ENCODE assay signal across 8 mouse cellular contexts in the genomic region with DNA sequence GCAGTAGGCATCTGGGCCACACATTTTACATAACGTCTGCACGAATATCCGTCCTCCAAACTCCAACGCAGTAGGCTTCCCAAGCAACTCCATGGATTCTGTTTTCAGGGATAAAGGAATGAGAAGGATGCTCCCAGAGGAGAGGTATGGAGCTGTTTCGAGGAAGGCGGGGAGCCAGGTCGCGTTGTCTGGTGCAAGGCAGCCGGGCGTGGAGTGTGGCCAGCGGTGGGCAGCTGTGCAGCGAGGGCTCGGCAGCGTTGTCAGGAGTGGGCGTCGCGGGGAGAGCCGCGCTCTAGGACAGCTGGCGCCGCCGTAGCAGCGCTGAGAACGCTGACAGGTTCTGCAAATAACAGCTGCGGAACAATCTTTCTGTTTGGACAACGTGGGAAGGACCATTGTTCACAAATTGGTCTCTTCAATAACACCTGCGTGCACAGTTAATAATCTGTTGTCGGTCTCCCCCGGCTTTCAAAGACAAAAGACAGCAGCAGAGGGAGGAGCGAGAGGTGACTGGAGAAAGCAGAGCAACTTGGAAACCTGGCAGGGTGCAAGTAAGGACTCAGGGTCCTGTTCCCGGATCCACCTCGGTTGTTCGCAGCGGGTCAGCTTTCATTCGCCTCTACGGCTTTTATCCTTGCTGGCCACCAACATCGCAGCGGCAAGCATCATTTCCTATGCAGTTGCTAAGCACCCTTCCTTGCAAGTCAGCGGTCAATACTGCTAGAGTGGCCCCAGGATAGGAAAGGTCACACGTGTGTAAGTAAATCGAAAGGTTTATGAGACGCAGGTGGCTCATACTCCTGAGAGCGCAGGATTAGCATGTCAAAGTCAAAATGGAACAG.
DNase-seq lines count a peak whose midpoint lies in the region; ATAC-seq and TF ChIP-seq lines count a peak whose summit lies in the region.

No protein-coding gene starts in this region.

- DNase-seq in kidney, adult 2 months: no peak
- no peak for DNase-seq in kidney, postnatal 10 days
- DNase-seq in layer of hippocampus, postnatal 14 days (ENCODE audit: low spot score in 2 of 2): peak; percentile 32 to 70
- DNase-seq in mesoderm, embryonic 11.5 days (ENCODE audit: low read depth, low spot score): peak; percentile 65
- no peak for DNase-seq in ovary, postnatal 36 days (ENCODE audit: low spot score)

- H3K4me3 ChIP-seq in kidney, adult 2 months (ENCODE audit: insufficient read depth, low read depth, low read length): peak overlapping the region; percentile 18
- H3K4me3 ChIP-seq in brown adipose tissue, adult 24 weeks (ENCODE audit: insufficient read depth, low read depth, low read length): peak overlapping the region; percentile 52
- peak overlapping the region; percentile 47 for H3K4me3 ChIP-seq in heart, embryonic 11.5 days (ENCODE audit: low read depth, low read length)
- H3K4me3 ChIP-seq in stomach, embryonic 15.5 days (replicated peaks): peak overlapping the region; percentile 30

- no peak for TF ChIP-seq POLR2A in kidney, adult 2 months (IDR thresholded peaks at IDR 0.05; ENCODE audit: low read depth, low read length)

- H3K9ac ChIP-seq in heart, embryonic 11.5 days (ENCODE audit: low read depth, low read length): peak overlapping the region; percentile 50
- H3K9ac ChIP-seq in stomach, embryonic 15.5 days: no peak overlapping the region

- no peaks in the 10 kb centered on the region for H3K36me3 ChIP-seq in kidney, adult 2 months (ENCODE audit: control insufficient read depth, insufficient read depth, low read length)
- H3K36me3 ChIP-seq in heart, embryonic 11.5 days (ENCODE audit: control insufficient read depth, insufficient read depth, low read length): no peaks in the 10 kb centered on the region
- H3K36me3 ChIP-seq in stomach, embryonic 15.5 days: no peaks in the 10 kb centered on the region

- H3K27me3 ChIP-seq in kidney, adult 2 months (replicated peaks; ENCODE audit: control insufficient read depth, insufficient read depth, low read length): no peaks in the 10 kb centered on the region
- H3K27me3 ChIP-seq in heart, embryonic 11.5 days (ENCODE audit: control insufficient read depth, insufficient read depth, low read length): 0 out of 2 replicates have a peak, but pooled peaks cover 5% of the 10 kb centered on the region
- peaks cover 6% of the 10 kb centered on the region; the same call in 1 of the 2 replicates for H3K27me3 ChIP-seq in stomach, embryonic 15.5 days (replicated peaks)

- no peaks in the 10 kb centered on the region for H3K9me3 ChIP-seq in heart, embryonic 11.5 days (replicated peaks; ENCODE audit: control insufficient read depth, low read length)
- no peaks in the 10 kb centered on the region for H3K9me3 ChIP-seq in stomach, embryonic 15.5 days

- H3K4me2 ChIP-seq in heart, embryonic 11.5 days: peak overlapping the region; percentile 95
- H3K4me2 ChIP-seq in stomach, embryonic 15.5 days: peak overlapping the region; percentile 79

- no peak for TF ChIP-seq CTCF in kidney, adult 2 months (conservative IDR thresholded peaks at IDR 0.05; ENCODE audit: insufficient read depth, insufficient read length, low read depth, low read length)

- WGBS in kidney, adult 2 months: 8% methylated on average over 43 of the region's 43 CpGs
- WGBS in heart, embryonic 11.5 days (ENCODE audit: insufficient replicate concordance): 2% methylated on average over 43 of the region's 43 CpGs
- WGBS in stomach, embryonic 15.5 days: 1% methylated on average over 43 of the region's 43 CpGs

- no peak overlapping the region for H3K27ac ChIP-seq in kidney, adult 2 months (ENCODE audit: insufficient read depth, low read depth, low read length)
- no peak overlapping the region for H3K27ac ChIP-seq in brown adipose tissue, adult 24 weeks (replicated peaks; ENCODE audit: low read depth, low read length)
- H3K27ac ChIP-seq in heart, embryonic 11.5 days (ENCODE audit: low read depth, low read length): no peak overlapping the region
- H3K27ac ChIP-seq in stomach, embryonic 15.5 days: no peak overlapping the region

- no peak for ATAC-seq in heart, embryonic 11.5 days (replicated peaks; ENCODE audit: insufficient number of reproducible peaks, low FRiP score, low TSS enrichment)
- ATAC-seq in stomach, embryonic 15.5 days (ENCODE audit: insufficient read depth, low FRiP score, low read depth): 0 out of 2 replicates have a peak, but pooled peaks have one; percentile 28

- H3K4me1 ChIP-seq in kidney, adult 2 months (ENCODE audit: control insufficient read depth, insufficient read depth, low read length): no peaks in the 10 kb centered on the region; the same call in 1 of the 2 replicates
- peaks cover 10% of the 10 kb centered on the region; the same call in 1 of the 2 replicates for H3K4me1 ChIP-seq in brown adipose tissue, adult 24 weeks (ENCODE audit: control insufficient read depth, insufficient read depth, insufficient read length, low read length)
- no peaks in the 10 kb centered on the region; the same call in none of the 2 replicates for H3K4me1 ChIP-seq in heart, embryonic 11.5 days (ENCODE audit: control insufficient read depth, insufficient read depth, low read length)
- peaks cover 21% of the 10 kb centered on the region for H3K4me1 ChIP-seq in stomach, embryonic 15.5 days

Comparison
In these comparisons a context has a peak if more than half of its experiments do, and no peak if none do; other contexts are left out.
1. DNase-seq: peak in layer of hippocampus, postnatal 14 days (2 of 2) and mesoderm, embryonic 11.5 days (single experiment); none in kidney, adult 2 months (single experiment), kidney, postnatal 10 days (single experiment) and ovary, postnatal 36 days (single experiment).
2. Peak in every context shown above with its lines, with median percentiles within 50 percentile points of each other: H3K4me3 ChIP-seq.